Mouse (Mus musculus) liver, adult 2 months (tissue): ENCODE measurements at regions not wholly inside any gene's neighbourhood (a gene's known extent, or its start where the extent isn't known, plus 50 kb on each side); places are given as distances from the start of the nearest gene placed in this dataset.

Experiments
- DNase-seq: peaks from one replicate; pipeline ENCODE4 v3.0.0-alpha.2; 2011; ENCODE audit warnings: low read depth, low spot score; ENCODE audit errors: extremely low read depth
- H3K27ac ChIP-seq: fragments of 200-500 bp; replicated peaks from 2 replicates; pipeline ENCODE4 v1.5.1; 2012; ENCODE audit warnings: low read depth, mild to moderate bottlenecking, control low read depth, inconsistent platforms, low read length; ENCODE audit not compliant: insufficient read depth
- H3K27me3 ChIP-seq: fragments of 200-500 bp; 2 replicates; pipeline ENCODE4 v1.6.1; 2012; ENCODE audit warnings: mild to moderate bottlenecking, moderate library complexity, low read length, inconsistent platforms; ENCODE audit not compliant: control insufficient read depth, insufficient read depth
- H3K36me3 ChIP-seq: fragments of 200-500 bp; 2 replicates; pipeline ENCODE4 v1.6.1; 2012; ENCODE audit warnings: low read length, inconsistent platforms; ENCODE audit not compliant: control insufficient read depth, insufficient read depth
- H3K4me1 ChIP-seq: fragments of 200-500 bp; 2 replicates; pipeline ENCODE4 v1.6.1; 2011; ENCODE audit warnings: low read length; ENCODE audit not compliant: control insufficient read depth, insufficient read depth
- H3K4me3 ChIP-seq: fragments of 200-500 bp; 2 replicates; pipeline ENCODE4 v1.5.1; 2011; ENCODE audit warnings: low read depth, mild to moderate bottlenecking, control low read depth, low read length, moderate library complexity; ENCODE audit not compliant: insufficient read depth
- H3K79me2 ChIP-seq: fragments of 200-500 bp; 2 replicates; pipeline ENCODE4 v1.6.1; 2012; ENCODE audit warnings: inconsistent platforms, mild to moderate bottlenecking, low read length, moderate library complexity; ENCODE audit not compliant: control insufficient read depth, insufficient read depth
- H3K9ac ChIP-seq: fragments of 200-500 bp; 2 replicates; pipeline ENCODE4 v1.6.1; 2012; ENCODE audit warnings: low read depth, mild to moderate bottlenecking, control low read depth, inconsistent platforms, low read length
- CTCF ChIP-seq: fragments of 200-500 bp; IDR thresholded peaks from 2 replicates; pipeline ENCODE4 v1.5.1; 2011; ENCODE audit warnings: low read depth, low read length, control low read depth
- POLR2A ChIP-seq: fragments of 200-500 bp; IDR thresholded peaks from 2 replicates; pipeline ENCODE4 v1.6.1; 2011; ENCODE audit warnings: low read length, control low read depth; ENCODE audit not compliant: insufficient read depth; ENCODE audit errors: extremely low read depth
- WGBS: fragments of 180-500 bp; shearing (Covaris S2); methylation state at CpG from one replicate; pipeline ENCODE4 v1.1.7; 2018; 5-methylcytosine and 5-hydroxymethylcytosine counted together

DNA sequence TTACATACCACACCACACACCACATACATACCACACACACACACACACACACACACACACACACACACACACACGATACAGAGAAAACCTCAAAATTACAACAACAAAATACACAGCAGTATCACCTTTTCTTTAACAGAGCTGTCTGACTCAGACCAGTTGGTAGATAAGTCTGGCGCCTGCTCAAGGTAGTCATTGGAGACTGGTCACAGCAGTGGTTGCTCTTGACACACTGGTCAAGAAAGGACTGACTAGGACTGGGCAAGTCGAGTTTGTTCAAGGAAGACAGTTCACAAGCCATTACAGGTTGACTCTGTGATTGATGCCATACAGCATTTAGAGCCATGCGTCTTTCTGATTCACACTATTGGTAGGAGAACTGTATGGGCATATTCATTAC lies 78.7 kb upstream of the Klf4 start:
- Histone ChIP-seq H3K4me3 (no peak overlapping the region), H3K9ac (no peak overlapping the region), H3K79me2 (no peaks in the 10 kb centered on the region), H3K36me3 (no peaks in the 10 kb centered on the region), H3K27me3 (peaks cover 7% of the 10 kb centered on the region; the same call in 1 of the 2 replicates), H3K4me1 (no peaks in the 10 kb centered on the region), H3K27ac (no peak overlapping the region)
- TF ChIP-seq POLR2A: no peak
- TF ChIP-seq CTCF: no peak
- 93% methylated on average over 4 of the region's 4 CpGs for WGBS
- no peak for DNase-seq

DNA sequence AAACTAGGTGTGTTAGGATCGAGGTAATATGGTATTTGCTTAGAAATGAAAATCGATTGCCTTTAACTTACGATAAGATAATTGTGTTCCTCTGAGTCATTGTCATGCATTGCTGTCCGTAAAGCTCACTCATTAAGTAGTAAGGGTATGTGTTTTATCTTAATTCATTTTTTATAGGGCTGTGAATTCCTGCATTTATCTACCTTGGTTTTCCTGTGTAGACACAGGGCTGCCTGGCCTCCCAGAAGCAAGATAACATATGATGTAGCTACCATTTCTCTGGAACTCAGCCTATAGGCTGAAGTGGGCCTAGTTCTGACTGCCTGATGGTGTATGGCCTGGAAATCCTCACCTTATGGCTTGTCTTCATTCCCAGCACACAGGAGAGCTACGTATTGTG lies 76.9 kb upstream of the Klf4 start:
- DNase-seq: no peak
- Histone ChIP-seq H3K9ac (no peak overlapping the region), H3K4me3 (no peak overlapping the region), H3K27ac (no peak overlapping the region), H3K27me3 (no peaks in the 10 kb centered on the region), H3K79me2 (no peaks in the 10 kb centered on the region), H3K36me3 (no peaks in the 10 kb centered on the region), H3K4me1 (peaks cover 4% of the 10 kb centered on the region)
- TF ChIP-seq CTCF (no peak), POLR2A (no peak)
- WGBS: 95% methylated on average over 5 of the region's 5 CpGs

DNA sequence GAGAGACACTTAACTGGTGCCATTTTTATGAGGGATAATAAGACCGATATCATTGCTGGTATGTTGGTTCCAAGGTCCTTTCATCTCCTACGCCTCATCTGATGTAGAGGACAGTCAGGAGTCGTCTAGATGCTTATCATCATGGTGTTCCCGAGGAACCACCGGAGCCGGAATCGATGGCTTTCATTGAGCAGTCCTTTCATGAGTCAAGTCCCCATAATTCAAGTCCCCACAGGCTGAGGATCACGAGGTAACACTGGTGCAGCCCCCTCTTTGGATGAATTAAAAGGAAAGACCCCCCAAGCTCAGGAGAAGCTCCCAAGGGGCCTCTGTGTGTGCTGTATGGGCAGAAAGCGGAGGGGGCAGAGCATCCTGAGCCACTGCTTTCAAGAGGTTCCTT lies 73.3 kb upstream of the Klf4 start:
- WGBS: 96% methylated on average over 9 of the region's 9 CpGs
- Histone ChIP-seq H3K4me1 (peaks cover 4% of the 10 kb centered on the region), H3K27ac (no peak overlapping the region), H3K79me2 (no peaks in the 10 kb centered on the region), H3K27me3 (no peaks in the 10 kb centered on the region), H3K9ac (no peak overlapping the region), H3K4me3 (no peak overlapping the region), H3K36me3 (no peaks in the 10 kb centered on the region)
- DNase-seq: no peak
- TF ChIP-seq POLR2A (no peak), CTCF (no peak)

DNA sequence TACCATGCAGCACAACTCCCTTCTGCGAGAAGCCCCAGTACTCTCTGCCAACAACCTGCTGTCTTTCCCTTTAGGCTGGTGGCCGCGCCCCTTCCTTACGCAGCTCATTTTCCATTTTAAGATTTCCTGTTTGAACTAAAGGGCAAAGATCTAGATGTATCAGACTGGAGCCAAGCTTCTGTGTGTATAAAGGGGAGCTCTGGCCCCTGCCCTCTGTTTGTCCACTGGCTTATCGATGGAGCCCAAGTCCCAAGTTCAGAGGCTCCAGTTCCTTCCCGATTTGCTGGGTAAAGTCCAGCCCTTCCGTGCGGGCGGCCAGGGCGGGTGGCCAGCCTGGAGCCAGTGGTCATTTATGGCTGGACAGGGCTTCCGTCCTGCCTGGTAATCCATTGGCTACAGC lies 72.6 kb upstream of the Klf4 start:
- Histone ChIP-seq H3K4me3 (no peak overlapping the region), H3K79me2 (no peaks in the 10 kb centered on the region), H3K4me1 (peaks cover 4% of the 10 kb centered on the region), H3K27me3 (no peaks in the 10 kb centered on the region), H3K36me3 (no peaks in the 10 kb centered on the region), H3K27ac (no peak overlapping the region), H3K9ac (no peak overlapping the region)
- peak; percentile 92 for DNase-seq
- WGBS: 7% methylated on average over 11 of the region's 11 CpGs
- TF ChIP-seq CTCF: no peak
- TF ChIP-seq POLR2A: no peak

DNA sequence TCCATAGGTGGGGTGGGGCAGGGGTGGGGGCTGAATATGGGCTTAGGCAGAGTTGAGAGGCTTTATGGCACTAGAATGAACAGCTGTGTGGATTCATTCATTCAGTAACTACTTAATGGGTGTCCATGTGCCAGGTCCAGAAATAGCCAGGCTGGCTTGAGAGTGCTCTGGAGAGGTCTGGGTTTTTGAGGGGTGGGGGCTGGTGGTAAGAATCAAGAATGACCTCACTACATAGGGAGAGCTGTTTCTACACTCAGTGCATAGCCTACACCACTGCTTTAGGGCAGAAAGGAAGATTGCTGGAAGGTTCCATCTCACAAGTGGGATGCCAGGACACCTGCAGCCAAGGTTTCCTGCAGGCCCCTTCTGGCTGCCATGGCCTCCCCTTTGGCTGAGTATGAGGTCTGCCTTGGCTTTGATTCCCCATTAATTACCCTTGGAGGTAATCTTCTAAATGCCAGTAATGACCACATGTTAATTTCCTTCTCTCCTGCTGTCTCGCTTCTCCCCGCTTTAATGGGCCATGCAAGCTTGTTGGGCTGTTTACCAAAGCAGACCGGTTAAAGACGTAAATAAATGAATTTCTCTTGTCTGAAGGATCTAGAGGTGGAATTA lies 71.7 kb upstream of the Klf4 start:
- Histone ChIP-seq H3K27me3 (no peaks in the 10 kb centered on the region), H3K4me1 (peaks cover 4% of the 10 kb centered on the region), H3K4me3 (no peak overlapping the region), H3K27ac (no peak overlapping the region), H3K79me2 (no peaks in the 10 kb centered on the region), H3K36me3 (no peaks in the 10 kb centered on the region), H3K9ac (no peak overlapping the region)
- TF ChIP-seq POLR2A (no peak), CTCF (no peak)
- WGBS: 92% methylated on average over 4 of the region's 4 CpGs
- DNase-seq: no peak

DNA sequence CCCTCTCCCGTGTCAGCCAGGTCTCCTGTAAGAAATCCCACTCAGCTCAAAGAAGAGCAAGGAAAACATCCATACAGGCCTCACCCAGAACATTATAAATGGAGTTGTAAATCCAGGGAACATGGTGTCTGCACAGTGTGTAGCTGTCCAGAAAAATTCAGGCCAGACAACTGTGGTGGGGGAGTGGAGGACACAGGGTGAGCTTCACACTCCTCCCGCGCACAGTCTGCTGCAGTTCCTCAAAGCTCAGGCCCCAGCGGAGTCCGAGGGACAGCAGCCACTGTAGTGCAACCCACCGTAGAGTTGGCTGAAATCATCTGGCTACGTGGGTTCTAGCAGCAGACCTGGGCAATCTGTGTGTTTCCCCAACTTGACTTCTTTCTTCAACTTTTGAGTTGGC lies 62.9 kb upstream of the Klf4 start:
- DNase-seq: no peak
- Histone ChIP-seq H3K27ac (no peak overlapping the region), H3K9ac (no peak overlapping the region), H3K4me1 (no peaks in the 10 kb centered on the region), H3K36me3 (no peaks in the 10 kb centered on the region), H3K4me3 (no peak overlapping the region), H3K79me2 (no peaks in the 10 kb centered on the region), H3K27me3 (peaks cover 9% of the 10 kb centered on the region; the same call in 1 of the 2 replicates)
- no peak for TF ChIP-seq POLR2A
- WGBS: 91% methylated on average over 7 of the region's 7 CpGs
